Mouse (Mus musculus): ENCODE data around the gene Tet3.

Tet3 gene

GRCm38 (mm10) chr6:83478628-83479027 is 19.7 kb upstream of the Tet3 start:
- peak; percentile 49 for DNase-seq (ENCODE audit: low read depth, low spot score)

GRCm38 (mm10) chr6:83478217-83478616 is 19.3 kb upstream of the Tet3 start:
- peak; percentile 22 for DNase-seq (ENCODE audit: low read depth, low spot score)

- DNase-seq (ENCODE audit: low read depth, low spot score): no peak
Measured at GRCm38 (mm10) chr6:83475431-83475830, 16.5 kb upstream of the Tet3 start.

- no peak for DNase-seq (ENCODE audit: low read depth, low spot score)
Measured at GRCm38 (mm10) chr6:83473240-83473639, 14.4 kb upstream of the Tet3 start.

GRCm38 (mm10) chr6:83471739-83472138 is 12.9 kb upstream of the Tet3 start:
- DNase-seq (ENCODE audit: low read depth, low spot score): no peak

DNA sequence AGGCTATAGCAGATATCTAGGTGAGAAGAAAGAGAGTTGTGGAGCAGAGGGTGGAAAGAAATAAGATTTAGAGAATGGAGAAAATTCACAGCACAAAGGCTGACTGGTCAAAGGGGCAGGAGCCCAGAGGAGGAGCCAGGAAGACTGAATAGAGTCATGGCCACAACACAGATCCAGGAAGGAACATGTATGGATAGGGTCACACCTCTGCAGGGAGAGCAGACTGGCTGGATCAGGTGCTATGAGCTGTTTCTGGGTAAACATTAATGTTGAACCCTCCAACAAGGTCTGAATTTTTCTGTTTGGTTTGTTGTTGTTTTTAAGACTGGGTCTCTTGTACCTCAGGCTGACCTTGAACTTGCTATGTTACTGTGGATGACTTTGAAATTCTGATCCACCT is 5.1 kb upstream of the Tet3 start:
- DNase-seq (ENCODE audit: low read depth, low spot score): no peak

GRCm38 (mm10) chr6:83456984-83457810 is 1.7 kb downstream of the Tet3 start:
- DNase-seq (ENCODE audit: low read depth, low spot score): no peak

- peak; percentile 44 for DNase-seq (ENCODE audit: low read depth, low spot score)
Measured at GRCm38 (mm10) chr6:83456131-83456983, 2.5 kb downstream of the Tet3 start.

- DNase-seq (ENCODE audit: low read depth, low spot score): peak; percentile 39
Measured at GRCm38 (mm10) chr6:83455328-83456130, 3.4 kb downstream of the Tet3 start.

GRCm38 (mm10) chr6:83453706-83454105 is 5.2 kb downstream of the Tet3 start:
- DNase-seq (ENCODE audit: low read depth, low spot score): no peak

GRCm38 (mm10) chr6:83450451-83451303 is 8.2 kb downstream of the Tet3 start:
- no peak for DNase-seq (ENCODE audit: low read depth, low spot score)

GRCm38 (mm10) chr6:83449440-83449839 is 9.4 kb downstream of the Tet3 start:
- no peak for DNase-seq (ENCODE audit: low read depth, low spot score)

DNA sequence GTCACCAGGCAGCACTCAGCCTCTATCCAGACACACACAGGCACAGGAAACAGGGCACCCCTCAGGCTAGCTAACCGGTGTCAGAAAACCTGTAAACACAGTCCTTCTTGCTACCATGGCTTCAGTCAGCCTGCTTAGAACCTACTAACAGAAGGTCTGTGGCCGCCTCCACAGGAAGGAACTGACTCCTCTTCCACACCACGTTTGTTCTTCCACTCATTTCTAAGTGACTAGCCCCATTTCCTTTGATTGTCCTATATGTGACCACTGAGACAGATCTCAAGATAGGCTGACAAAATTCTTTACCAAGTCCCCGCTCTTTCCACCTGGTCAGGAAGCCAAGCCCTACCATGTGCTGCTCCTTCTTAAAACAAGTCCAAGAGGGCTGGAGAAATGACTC is 10.0 kb downstream of the Tet3 start:
- no peak for DNase-seq (ENCODE audit: low read depth, low spot score)

DNA sequence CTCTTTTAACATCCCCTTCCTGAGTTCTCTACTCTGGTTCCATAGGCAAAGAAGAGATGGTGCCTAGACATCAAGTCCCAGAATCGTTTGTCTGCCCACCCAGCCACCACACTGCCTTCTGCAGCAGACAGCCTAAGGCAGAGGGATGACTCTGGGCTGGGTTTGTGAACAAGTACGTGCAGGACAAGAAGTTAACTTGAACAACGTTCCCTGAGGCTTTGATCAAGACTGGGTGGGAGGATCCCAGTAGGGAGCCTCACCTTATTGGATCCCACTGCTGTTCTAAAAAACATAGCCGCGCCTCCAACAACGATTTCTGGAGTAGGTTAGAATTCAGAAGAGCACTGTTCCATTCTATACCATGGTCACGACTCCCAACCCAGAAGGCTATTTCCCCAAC is 11.9 kb downstream of the Tet3 start:
- DNase-seq (ENCODE audit: low read depth, low spot score): no peak

GRCm38 (mm10) chr6:83445796-83446195 is 13.1 kb downstream of the Tet3 start:
- no peak for DNase-seq (ENCODE audit: low read depth, low spot score)

GRCm38 (mm10) chr6:83443441-83444340 is 15.2 kb downstream of the Tet3 start:
- DNase-seq (ENCODE audit: low read depth, low spot score): peak; percentile 90

- DNase-seq (ENCODE audit: low read depth, low spot score): peak; percentile 84
Measured at GRCm38 (mm10) chr6:83442639-83443038, 16.2 kb downstream of the Tet3 start.

- DNase-seq (ENCODE audit: low read depth, low spot score): peak; percentile 84
Measured at GRCm38 (mm10) chr6:83441259-83442061, 17.4 kb downstream of the Tet3 start.
